Mouse (Mus musculus) heart, adult 2 months (tissue): ENCODE measurements around the gene Pced1a. TPM values are rescaled to one million over a fixed set of nuclear protein-coding genes. Genes with fewer than 3 reads are reported as not detected.

Source experiments
- DNase-seq, 2 experiments: peaks; one replicate each; pipeline ENCODE4 v3.0.0; 2021
- H3K27ac ChIP-seq: fragments of 200-600 bp; 2 replicates; pipeline ENCODE4 v1.8.1; 2022
- H3K27me3 ChIP-seq: fragments of 200-500 bp; 2 replicates; pipeline ENCODE4 v1.6.1; 2012; ENCODE audit warnings: mild to moderate bottlenecking, low read length, inconsistent platforms, mixed read lengths; ENCODE audit not compliant: control insufficient read depth, insufficient read depth
- H3K36me3 ChIP-seq: fragments of 200-500 bp; 2 replicates; pipeline ENCODE4 v1.6.1; 2012; ENCODE audit warnings: low read length, inconsistent platforms; ENCODE audit not compliant: control insufficient read depth, insufficient read depth
- H3K4me1 ChIP-seq: fragments of 200-500 bp; 2 replicates; pipeline ENCODE4 v1.6.1; 2011; ENCODE audit warnings: low read length; ENCODE audit not compliant: control insufficient read depth, insufficient read depth
- H3K4me3 ChIP-seq: fragments of 200-600 bp; 2 replicates; pipeline ENCODE4 v1.8.1; 2022
- H3K79me2 ChIP-seq: fragments of 200-500 bp; replicated peaks from 2 replicates; pipeline ENCODE4 v1.6.1; 2012; ENCODE audit warnings: mild to moderate bottlenecking, inconsistent platforms, low read length, moderate library complexity, mixed read lengths; ENCODE audit not compliant: control insufficient read depth, insufficient read depth
- H3K9ac ChIP-seq: fragments of 200-500 bp; 2 replicates; pipeline ENCODE4 v1.6.1; 2012; ENCODE audit warnings: low read depth, mild to moderate bottlenecking, control low read depth, inconsistent platforms, low read length, mixed read lengths
- CTCF ChIP-seq: fragments of 200-600 bp; IDR thresholded peaks from 2 replicates; pipeline ENCODE4 v1.8.1; 2022; ENCODE audit warnings: antibody characterized with exemption, mild to moderate bottlenecking, moderate library complexity
- EP300 ChIP-seq: fragments of 200-500 bp; IDR thresholded peaks from 2 replicates; pipeline ENCODE4 v1.6.1; 2011; ENCODE audit warnings: low read depth, low read length, control low read depth; ENCODE audit not compliant: insufficient read depth
- POLR2A ChIP-seq: fragments of 200-500 bp; IDR thresholded peaks from 2 replicates; pipeline ENCODE4 v1.6.1; 2011; ENCODE audit warnings: mild to moderate bottlenecking, low read depth, low read length, control low read depth; ENCODE audit not compliant: insufficient read depth
- WGBS: fragments of 180-500 bp; shearing (Covaris S2); methylation state at CpG from one replicate; pipeline ENCODE4 v1.1.7; 2018; 5-methylcytosine and 5-hydroxymethylcytosine counted together
- intact Hi-C: fragments of 180-260 bp; cut with DNase I; formaldehyde crosslinking; loops from one replicate; pipeline ENCODE4 v1.15.1; 2025
- polyA plus RNA-seq: library from polyadenylated mRNA; depleted of rRNA; stranded (reverse); fragments of >200 nt; gene quantifications from 2 replicates; pipeline ENCODE4 v1.2.3, GENCODE M21; 2012; rRNA removed
- total RNA-seq, 2 experiments: library from RNA; stranded (reverse); gene quantifications; 2 replicates each; pipeline ENCODE4 v1.2.3; 2021

Gene Pced1a
- total and polyA plus RNA-seq, 3 experiments, result 5.5 to 14.5 (median 5.5) TPM

DNA sequence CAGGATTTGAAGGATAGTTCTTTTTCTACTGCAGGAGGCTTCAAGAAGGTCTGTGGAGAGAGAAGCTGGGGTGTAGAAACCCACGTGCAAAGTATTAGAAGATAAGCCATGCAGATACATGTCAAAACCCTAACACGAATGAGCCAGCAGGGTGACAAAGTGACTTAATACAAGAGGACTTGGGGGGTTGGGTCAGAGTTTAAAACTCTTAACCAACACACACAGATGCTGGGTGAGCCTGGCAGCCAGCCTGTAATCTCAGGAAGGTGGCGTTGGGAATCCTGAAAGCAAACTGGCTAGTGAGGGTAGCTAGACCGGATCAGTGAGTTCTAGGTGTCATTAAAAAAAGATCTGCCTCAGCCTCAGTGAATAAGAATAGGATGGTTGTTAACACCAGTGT is 57.1 kb downstream of the Pced1a start:
- Histone ChIP-seq H3K27me3 (peaks cover 5% of the 10 kb centered on the region), H3K36me3 (no peaks in the 10 kb centered on the region), H3K9ac (no peak overlapping the region), H3K4me1 (no peaks in the 10 kb centered on the region), H3K4me3 (no peak overlapping the region), H3K79me2 (no peaks in the 10 kb centered on the region), H3K27ac (no peak overlapping the region)
- intact Hi-C loops, result no loop called here
- TF ChIP-seq POLR2A (no peak), CTCF (no peak), EP300 (no peak)
- DNase-seq, result no peak
- WGBS, result 51% methylated on average over 4 of the region's 4 CpGs

Other genes starting within 250 kb of the Pced1a start
- gene Snrpb, start 245.3 kb downstream of the Pced1a start, total RNA-seq, result 100 to 1,000 TPM; 124 to 141 TPM
- 110 and 135 TPM in 2 replicates for gene Snrpb, start 245.3 kb downstream of the Pced1a start, polyA plus RNA-seq
- not detected for gene Tmc2, start 229.5 kb downstream of the Pced1a start, total RNA-seq
- not detected in 2 replicates for gene Tmc2, start 229.5 kb downstream of the Pced1a start, polyA plus RNA-seq
- 10 to 100 TPM; 28.7 to 29.7 TPM for gene Nop56, start 150.3 kb downstream of the Pced1a start, total RNA-seq
- 27.2 and 47.5 TPM in 2 replicates for gene Nop56, start 150.3 kb downstream of the Pced1a start, polyA plus RNA-seq
- gene Idh3b, start 140.2 kb downstream of the Pced1a start, total RNA-seq, result 100 to 1,000 TPM; 709 to 817 TPM
- gene Idh3b, start 140.2 kb downstream of the Pced1a start, polyA plus RNA-seq, result 893 and 1,229 TPM in 2 replicates
- gene Ebf4, start 129.5 kb downstream of the Pced1a start, total RNA-seq, result under 1 TPM; 0.37 to 0.41 TPM
- gene Ebf4, start 129.5 kb downstream of the Pced1a start, polyA plus RNA-seq, result 0.85 and 1.0 TPM in 2 replicates
- 1 to 10 TPM; 1.9 to 3.3 TPM for gene Cpxm1, start 27.1 kb downstream of the Pced1a start, total RNA-seq
- 8.2 and 9.4 TPM in 2 replicates for gene Cpxm1, start 27.1 kb downstream of the Pced1a start, polyA plus RNA-seq
- not detected for gene Gm28372, start 19.5 kb downstream of the Pced1a start, total RNA-seq
- not detected in 2 replicates for gene Gm28372, start 19.5 kb downstream of the Pced1a start, polyA plus RNA-seq
- gene 1700020A23Rik, start 19.4 kb downstream of the Pced1a start, total RNA-seq, result not detected
- 0.26 TPM in 1 of 2 replicates, not detected in the other for gene 1700020A23Rik, start 19.4 kb downstream of the Pced1a start, polyA plus RNA-seq
- not detected for gene Tmem239, start 18.2 kb downstream of the Pced1a start, total RNA-seq
- gene Tmem239, start 18.2 kb downstream of the Pced1a start, polyA plus RNA-seq, result not detected in 2 replicates
- gene Vps16, start 362 bp downstream of the Pced1a start, total RNA-seq, result 10 to 100 TPM; 26.3 to 26.9 TPM
- 32.9 and 46.7 TPM in 2 replicates for gene Vps16, start 362 bp downstream of the Pced1a start, polyA plus RNA-seq
- 10 to 100 TPM; 44.0 to 46.0 TPM for gene Ptpra, start 25.6 kb upstream of the Pced1a start, total RNA-seq
- 27.8 and 37.0 TPM in 2 replicates for gene Ptpra, start 25.6 kb upstream of the Pced1a start, polyA plus RNA-seq
- 10 to 100 TPM; 57.6 to 72.9 TPM for gene Mrps26, start 139.0 kb upstream of the Pced1a start, total RNA-seq
- gene Mrps26, start 139.0 kb upstream of the Pced1a start, polyA plus RNA-seq, result 39.4 and 40.9 TPM in 2 replicates
- gene Oxt, start 151.5 kb upstream of the Pced1a start, total RNA-seq, result not detected
- gene Oxt, start 151.5 kb upstream of the Pced1a start, polyA plus RNA-seq, result not detected in 2 replicates
- 10 to 100 TPM in 1 of 2 experiments, 1 to 10 TPM in 1; 9.8 to 10.3 TPM for gene Avp, start 157.9 kb upstream of the Pced1a start, total RNA-seq
- not detected in 2 replicates for gene Avp, start 157.9 kb upstream of the Pced1a start, polyA plus RNA-seq
- 1 to 10 TPM; 7.5 to 9.0 TPM for gene Fastkd5, start 205.3 kb upstream of the Pced1a start, total RNA-seq
- 2.2 and 5.1 TPM in 2 replicates for gene Fastkd5, start 205.3 kb upstream of the Pced1a start, polyA plus RNA-seq
- 1 to 10 TPM; 3.9 to 5.2 TPM for gene Ubox5, start 205.3 kb upstream of the Pced1a start, total RNA-seq
- 5.0 and 5.6 TPM in 2 replicates for gene Ubox5, start 205.3 kb upstream of the Pced1a start, polyA plus RNA-seq
- gene Lzts3, start 218.1 kb upstream of the Pced1a start, total RNA-seq, result 1 to 10 TPM; 4.9 to 5.1 TPM
- 5.8 and 7.2 TPM in 2 replicates for gene Lzts3, start 218.1 kb upstream of the Pced1a start, polyA plus RNA-seq
- 10 to 100 TPM; 71.1 to 96.0 TPM for gene Ddrgk1, start 240.0 kb upstream of the Pced1a start, total RNA-seq
- 35.2 and 47.0 TPM in 2 replicates for gene Ddrgk1, start 240.0 kb upstream of the Pced1a start, polyA plus RNA-seq
- 10 to 100 TPM; 14.9 to 16.8 TPM for gene Itpa, start 242.9 kb upstream of the Pced1a start, total RNA-seq
- gene Itpa, start 242.9 kb upstream of the Pced1a start, polyA plus RNA-seq, result 24.0 and 31.6 TPM in 2 replicates